Mouse (Mus musculus) small intestine, adult 2 months (tissue): ENCODE results near the gene Kif23. TPM values are rescaled to one million over a fixed set of nuclear protein-coding genes. Genes with fewer than 3 reads are reported as not detected.
A peak's percentile ranks its signal among the peaks of the same experiment; 100 is the strongest.

Experiments
- H3K27ac ChIP-seq: fragments of 200-500 bp; 2 replicates; pipeline ENCODE4 v1.5.1; 2012; ENCODE audit warnings: low read depth, low read length, control low read depth, inconsistent platforms; ENCODE audit not compliant: insufficient read depth
- H3K27me3 ChIP-seq: fragments of 200-500 bp; 2 replicates; pipeline ENCODE4 v1.6.1; 2012; ENCODE audit warnings: mild to moderate bottlenecking, moderate library complexity, low read length, inconsistent platforms; ENCODE audit not compliant: control insufficient read depth, insufficient read depth
- H3K36me3 ChIP-seq: fragments of 200-500 bp; 2 replicates; pipeline ENCODE4 v1.6.1; 2012; ENCODE audit warnings: mild to moderate bottlenecking, low read length, control low read depth, inconsistent platforms; ENCODE audit not compliant: control insufficient read depth, insufficient read depth
- H3K4me1 ChIP-seq: fragments of 200-500 bp; 2 replicates; pipeline ENCODE4 v1.6.1; 2012; ENCODE audit warnings: low read length, inconsistent platforms, mixed read lengths; ENCODE audit not compliant: control insufficient read depth, insufficient read depth, insufficient read length
- H3K4me3 ChIP-seq: fragments of 200-500 bp; 2 replicates; pipeline ENCODE4 v1.5.1; 2012; ENCODE audit warnings: low read depth, mild to moderate bottlenecking, control low read depth, inconsistent platforms, low read length, moderate library complexity
- CTCF ChIP-seq: fragments of 200-500 bp; IDR thresholded peaks from 2 replicates; pipeline ENCODE4 v1.5.1; 2012; ENCODE audit warnings: low read depth, mild to moderate bottlenecking, control low read depth, inconsistent platforms, low read length, moderate library complexity, mixed read lengths; ENCODE audit not compliant: insufficient replicate concordance, insufficient read length; ENCODE audit errors: extremely low read depth
- POLR2A ChIP-seq: fragments of 200-500 bp; IDR thresholded peaks from 2 replicates; pipeline ENCODE4 v1.6.1; 2012; ENCODE audit warnings: low read depth, mild to moderate bottlenecking, control low read depth, inconsistent platforms, low read length, moderate library complexity
- WGBS: fragments of 180-500 bp; shearing (Covaris S2); methylation state at CpG from one replicate; pipeline ENCODE4 v1.1.7; 2018; 5-methylcytosine and 5-hydroxymethylcytosine counted together
- polyA plus RNA-seq: library from polyadenylated mRNA; depleted of rRNA; stranded (reverse); fragments of >200 nt; gene quantifications from 2 replicates; pipeline ENCODE4 v1.2.3, GENCODE M21; 2012

The Kif23 gene
- polyA plus RNA-seq, 1 experiment, result 6.5 TPM

GRCm38 (mm10) chr9:61904201-61904600 is 42.4 kb downstream of the Kif23 start:
- no peaks in the 10 kb centered on the region for H3K27me3 ChIP-seq
- no peak overlapping the region for H3K4me3 ChIP-seq
- 33% methylated on average over 7 of the region's 7 CpGs for WGBS
- TF ChIP-seq POLR2A (no peak), CTCF (no peak)
- no peaks in the 10 kb centered on the region for H3K36me3 ChIP-seq
- H3K4me1 ChIP-seq, result no peaks in the 10 kb centered on the region; the same call in 1 of the 2 replicates
- H3K27ac ChIP-seq, result no peak overlapping the region

GRCm38 (mm10) chr9:61902445-61902844 is 44.1 kb downstream of the Kif23 start:
- H3K4me3 ChIP-seq, result no peak overlapping the region
- H3K27ac ChIP-seq, result no peak overlapping the region
- H3K36me3 ChIP-seq, result no peaks in the 10 kb centered on the region
- 46% methylated on average over 9 of the region's 9 CpGs for WGBS
- TF ChIP-seq POLR2A (no peak), CTCF (no peak)
- H3K27me3 ChIP-seq, result no peaks in the 10 kb centered on the region
- no peaks in the 10 kb centered on the region; the same call in 1 of the 2 replicates for H3K4me1 ChIP-seq

DNA sequence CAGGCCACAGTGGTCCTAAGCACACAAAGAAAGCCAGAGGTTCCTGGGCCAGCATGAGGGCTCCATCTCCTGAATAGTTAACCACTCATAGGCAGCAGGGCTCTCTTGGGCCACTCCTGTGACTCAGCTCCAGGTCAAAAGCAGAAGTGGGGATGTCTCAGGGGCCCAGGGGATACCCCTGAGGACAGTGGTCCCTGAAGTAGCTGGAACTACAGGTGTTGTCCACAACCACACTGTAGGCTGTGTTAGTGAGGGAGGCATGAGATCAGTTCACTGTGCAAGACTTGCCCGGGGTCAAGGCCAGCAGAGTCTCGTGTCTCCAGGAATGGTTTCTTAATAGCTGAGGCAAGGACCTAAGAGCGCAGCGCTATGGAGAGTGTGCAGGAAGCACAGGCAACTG is 45.0 kb downstream of the Kif23 start:
- Histone ChIP-seq H3K4me1 (no peaks in the 10 kb centered on the region; the same call in 1 of the 2 replicates), H3K27ac (no peak overlapping the region)
- WGBS, result 71% methylated on average over 4 of the region's 4 CpGs

GRCm38 (mm10) chr9:61899804-61900203 is 46.8 kb downstream of the Kif23 start:
- WGBS, result 11% methylated on average over 16 of the region's 16 CpGs

More for the DNA sequence above, 45.0 kb downstream of the Kif23 start:
- no peaks in the 10 kb centered on the region for H3K27me3 ChIP-seq
- no peaks in the 10 kb centered on the region for H3K36me3 ChIP-seq
- TF ChIP-seq POLR2A (no peak), CTCF (no peak)
- H3K4me3 ChIP-seq, result no peak overlapping the region

DNA sequence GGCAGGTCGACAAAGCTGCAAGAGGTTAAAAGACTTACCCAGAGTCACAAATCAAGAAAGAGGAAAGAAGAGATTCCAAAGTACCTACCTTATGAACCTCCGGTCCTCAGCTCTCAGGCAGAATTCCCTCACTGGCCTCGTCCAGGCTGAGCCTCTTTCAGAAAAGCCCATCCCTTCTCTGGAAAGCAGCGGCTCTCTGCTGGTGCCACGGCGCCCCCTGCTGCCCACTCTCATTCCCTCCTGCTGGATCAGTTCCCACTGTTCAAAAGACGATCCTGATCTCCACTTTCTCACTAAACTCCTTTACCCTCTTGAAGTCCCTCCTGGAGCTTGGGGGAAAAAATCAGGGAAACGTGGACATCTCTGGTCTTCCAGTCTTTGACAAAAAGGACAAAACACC is 48.2 kb downstream of the Kif23 start:
- no peaks in the 10 kb centered on the region for H3K36me3 ChIP-seq
- no peaks in the 10 kb centered on the region for H3K27me3 ChIP-seq
- WGBS, result 4% methylated on average over 8 of the region's 8 CpGs
- no peak overlapping the region for H3K4me3 ChIP-seq
- H3K27ac ChIP-seq, result no peak overlapping the region
- peak; percentile 83 for TF ChIP-seq CTCF
- TF ChIP-seq POLR2A, result no peak
- no peaks in the 10 kb centered on the region for H3K4me1 ChIP-seq

More at GRCm38 (mm10) chr9:61899804-61900203, 46.8 kb downstream of the Kif23 start:
- H3K27ac ChIP-seq, result no peak overlapping the region
- H3K4me3 ChIP-seq, result no peak overlapping the region
- no peaks in the 10 kb centered on the region for H3K36me3 ChIP-seq
- TF ChIP-seq POLR2A (no peak), CTCF (peak; percentile 89)
- no peaks in the 10 kb centered on the region; the same call in 1 of the 2 replicates for H3K4me1 ChIP-seq
- H3K27me3 ChIP-seq, result no peaks in the 10 kb centered on the region

DNA sequence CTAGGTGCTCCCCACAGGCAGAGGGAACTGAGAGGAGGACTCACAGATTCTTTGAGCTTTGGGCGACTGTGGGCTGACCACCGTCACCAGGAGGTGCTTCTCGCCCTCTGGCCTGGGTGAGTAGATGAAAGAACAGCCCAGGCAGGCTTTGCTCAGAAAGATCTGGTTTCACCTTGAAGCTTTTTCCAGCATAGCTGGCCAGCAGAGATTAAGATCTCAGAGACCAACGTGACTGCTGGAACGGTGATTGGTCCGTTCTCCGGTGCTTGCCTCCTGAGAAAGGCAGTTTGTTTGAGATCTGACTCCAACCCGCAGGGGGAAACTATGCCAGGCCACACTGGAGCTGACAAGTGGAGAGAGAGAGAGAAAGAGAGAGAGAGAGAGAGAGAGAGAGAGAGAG is 51.6 kb downstream of the Kif23 start:
- TF ChIP-seq CTCF (no peak), POLR2A (no peak)
- no peak overlapping the region for H3K27ac ChIP-seq
- no peaks in the 10 kb centered on the region for H3K36me3 ChIP-seq
- H3K4me3 ChIP-seq, result no peak overlapping the region
- 79% methylated on average over 8 of the region's 8 CpGs for WGBS
- no peaks in the 10 kb centered on the region for H3K27me3 ChIP-seq
- no peaks in the 10 kb centered on the region for H3K4me1 ChIP-seq

GRCm38 (mm10) chr9:61889855-61890254 is 56.7 kb downstream of the Kif23 start:
- H3K36me3 ChIP-seq, result no peaks in the 10 kb centered on the region
- no peak overlapping the region for H3K4me3 ChIP-seq
- TF ChIP-seq POLR2A (no peak), CTCF (no peak)
- no peaks in the 10 kb centered on the region for H3K4me1 ChIP-seq
- H3K27ac ChIP-seq, result no peak overlapping the region
- WGBS, result 65% methylated on average over 8 of the region's 8 CpGs
- H3K27me3 ChIP-seq, result no peaks in the 10 kb centered on the region
